ENCODE assay signal across 13 mouse cellular contexts in genomic region chr12:15828815-15829398, GRCm38 (mm10).
"Had no signal": no experiment of that assay in that cellular context is flagged by ENCODE, and none has a peak within 500 bp of the region (broad histone marks: within the 10 kb centered on the region; RNA-seq: fewer than 3 reads in every experiment).

No protein-coding gene starts in this region.

- H3K27ac ChIP-seq: left cerebral cortex, adult 2 months; limb, embryonic 12.5 days; liver, embryonic 15.5 days; macrophage; midbrain, embryonic 15.5 days; neural tube, embryonic 12.5 days had no signal

- H3K4me3 ChIP-seq: left cerebral cortex, adult 2 months; limb, embryonic 12.5 days; liver, embryonic 15.5 days; megakaryocyte, embryonic 14.5 days; midbrain, embryonic 15.5 days; neural tube, embryonic 12.5 days had no signal

- H3K27me3 ChIP-seq: limb, embryonic 12.5 days; liver, embryonic 15.5 days; midbrain, embryonic 15.5 days; neural tube, embryonic 12.5 days had no signal

- DNase-seq: kidney, adult 8-10 months; kidney, postnatal 25 days; lung, embryonic 14.5 days; lung, postnatal 10 days; spleen, adult 18-20 months; thymus, postnatal 4 days had no signal

- H3K4me1 ChIP-seq: limb, embryonic 12.5 days; liver, embryonic 15.5 days; megakaryocyte, embryonic 14.5 days; midbrain, embryonic 15.5 days; neural tube, embryonic 12.5 days had no signal

- H3K9ac ChIP-seq: limb, embryonic 12.5 days; liver, embryonic 15.5 days; lung, embryonic 14.5 days; midbrain, embryonic 15.5 days; neural tube, embryonic 12.5 days had no signal

- H3K36me3 ChIP-seq: limb, embryonic 12.5 days; liver, embryonic 15.5 days; midbrain, embryonic 15.5 days; neural tube, embryonic 12.5 days had no signal
